Mouse (Mus musculus) lung, embryonic 14.5 days (tissue): Measurements from ENCODE around the gene Fgf10. TPM values are rescaled to one million over a fixed set of nuclear protein-coding genes. Genes with fewer than 3 reads are reported as not detected.

Source experiments
- ATAC-seq: fragments of 200-750 bp; cut with Nextera tagmentation; 2 replicates; pipeline ENCODE4 v1.8.0; 2017; ENCODE audit warnings: mild to moderate bottlenecking, moderate TSS enrichment, moderate library complexity; ENCODE audit not compliant: insufficient read depth
- DNase-seq: peaks from one replicate; pipeline ENCODE4 v3.0.0-alpha.2; 2015
- H3K27ac ChIP-seq: fragments of 300-500 bp; sonication (generic); 2 replicates; pipeline ENCODE4 v1.5.1; 2014; ENCODE audit warnings: low read depth, mild to moderate bottlenecking, moderate library complexity
- H3K27me3 ChIP-seq: fragments of 300-500 bp; sonication (generic); 2 replicates; pipeline ENCODE4 v1.6.1; 2014; ENCODE audit warnings: low read length, control low read depth; ENCODE audit not compliant: insufficient read depth
- H3K36me3 ChIP-seq: fragments of 300-500 bp; sonication (generic); 2 replicates; pipeline ENCODE4 v1.6.1; 2014; ENCODE audit warnings: control low read depth; ENCODE audit not compliant: insufficient read depth
- H3K4me1 ChIP-seq: fragments of 300-500 bp; sonication (generic); 2 replicates; pipeline ENCODE4 v1.6.1; 2014; ENCODE audit warnings: antibody characterized with exemption, control low read depth; ENCODE audit not compliant: insufficient read depth
- H3K4me2 ChIP-seq: fragments of 300-500 bp; sonication (generic); 2 replicates; pipeline ENCODE4 v1.6.1; 2014; ENCODE audit warnings: mild to moderate bottlenecking
- H3K4me3 ChIP-seq: fragments of 300-500 bp; sonication (generic); 2 replicates; pipeline ENCODE4 v1.5.1; 2014; ENCODE audit warnings: low read depth, low read length
- H3K9ac ChIP-seq: fragments of 300-500 bp; sonication (generic); 2 replicates; pipeline ENCODE4 v1.6.1; 2014
- H3K9me3 ChIP-seq: fragments of 300-500 bp; sonication (generic); 2 replicates; pipeline ENCODE4 v1.6.1; 2016; ENCODE audit warnings: low read depth, low read length, control low read depth
- CTCF ChIP-seq: IDR thresholded peaks from 2 replicates; pipeline ENCODE4 v1.5.1; 2016; ENCODE audit warnings: antibody characterized with exemption, low read depth
- WGBS: fragments of 180-500 bp; shearing (Covaris S2); extraction: QIAGEN DNeasy Blood & Tissue Kit; methylation state at CpG from one replicate; pipeline ENCODE4 v1.1.7; 2014; 5-methylcytosine and 5-hydroxymethylcytosine counted together
- polyA plus RNA-seq: library from polyadenylated mRNA; unstranded; fragments of >200 nt; fragmentation: Nextera tagmentation; extraction: Ambion mirVana; gene quantifications from 2 replicates; pipeline ENCODE4 v1.2.1, GENCODE M21; 2014

Fgf10 gene
- polyA plus RNA-seq, 1 experiment from 2014 or later: 16.8 TPM

DNA sequence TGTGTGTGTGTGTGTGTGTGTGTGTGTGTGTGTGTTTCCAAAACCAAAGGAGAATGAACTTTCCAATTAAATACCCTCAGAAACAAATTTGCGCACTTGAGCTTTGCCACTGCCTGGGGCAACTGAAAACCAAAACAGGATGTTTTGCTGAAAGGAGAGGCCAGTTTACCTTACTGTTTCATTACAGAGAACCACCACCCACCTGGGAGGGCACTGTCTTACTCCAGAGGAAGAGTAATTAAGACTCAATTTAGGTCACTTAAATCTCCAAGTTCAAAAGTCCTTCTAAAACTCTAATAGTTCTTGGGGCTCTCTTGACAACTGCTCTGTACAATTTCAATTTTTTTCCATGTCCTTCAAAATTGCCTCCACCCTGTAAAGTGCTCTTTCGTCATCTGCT is 11.6 kb upstream of the Fgf10 start:
- H3K27me3 ChIP-seq: no peaks in the 10 kb centered on the region
- TF ChIP-seq CTCF: no peak
- WGBS: 92% methylated on average over 2 of the region's 2 CpGs
- H3K4me1 ChIP-seq: no peaks in the 10 kb centered on the region
- no peaks in the 10 kb centered on the region for H3K36me3 ChIP-seq
- H3K4me2 ChIP-seq: no peak overlapping the region
- no peak for DNase-seq
- ATAC-seq: no peak
- no peaks in the 10 kb centered on the region for H3K9me3 ChIP-seq
- no peak overlapping the region for H3K27ac ChIP-seq
- no peak overlapping the region for H3K9ac ChIP-seq
- H3K4me3 ChIP-seq: no peak overlapping the region

DNA sequence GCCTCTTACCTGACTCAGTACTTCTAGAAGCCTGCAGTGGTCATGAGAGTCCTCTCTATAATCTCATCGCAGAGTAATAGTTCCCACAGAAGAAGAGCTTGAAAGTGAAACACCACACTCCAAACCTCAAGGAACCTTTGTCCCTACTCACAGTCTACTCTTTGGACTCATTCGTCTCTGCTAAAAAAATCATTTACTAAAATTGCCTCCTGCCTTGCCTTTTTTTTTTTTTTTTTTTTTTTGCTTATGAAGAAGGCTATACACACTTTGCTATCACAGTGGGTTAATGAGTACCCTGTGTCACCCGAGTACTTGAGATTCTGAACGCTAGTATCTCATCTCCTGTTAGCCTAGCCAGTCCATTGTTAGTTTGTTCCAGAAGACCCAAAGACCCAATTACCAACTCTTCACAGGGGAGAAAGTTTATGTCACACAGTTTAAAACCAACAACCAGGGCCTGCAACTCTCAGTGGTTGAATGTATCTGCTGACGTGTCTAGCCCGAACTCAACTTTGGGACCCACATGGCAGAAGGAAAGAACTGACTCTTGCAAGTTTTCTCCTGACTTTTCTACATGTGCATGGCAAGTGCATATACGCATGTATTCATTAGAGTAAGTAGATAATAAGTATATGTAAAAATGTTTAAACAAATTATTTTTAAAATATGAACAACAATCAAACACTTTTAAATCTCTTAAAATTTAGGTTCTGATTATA is 10.8 kb upstream of the Fgf10 start:
- WGBS: 82% methylated on average over 7 of the region's 7 CpGs
- no peak for DNase-seq
- Histone ChIP-seq H3K36me3 (no peaks in the 10 kb centered on the region), H3K27me3 (no peaks in the 10 kb centered on the region), H3K4me2 (no peak overlapping the region), H3K27ac (no peak overlapping the region), H3K4me1 (no peaks in the 10 kb centered on the region), H3K9ac (no peak overlapping the region), H3K4me3 (no peak overlapping the region), H3K9me3 (no peaks in the 10 kb centered on the region)
- no peak for TF ChIP-seq CTCF
- ATAC-seq: no peak

DNA sequence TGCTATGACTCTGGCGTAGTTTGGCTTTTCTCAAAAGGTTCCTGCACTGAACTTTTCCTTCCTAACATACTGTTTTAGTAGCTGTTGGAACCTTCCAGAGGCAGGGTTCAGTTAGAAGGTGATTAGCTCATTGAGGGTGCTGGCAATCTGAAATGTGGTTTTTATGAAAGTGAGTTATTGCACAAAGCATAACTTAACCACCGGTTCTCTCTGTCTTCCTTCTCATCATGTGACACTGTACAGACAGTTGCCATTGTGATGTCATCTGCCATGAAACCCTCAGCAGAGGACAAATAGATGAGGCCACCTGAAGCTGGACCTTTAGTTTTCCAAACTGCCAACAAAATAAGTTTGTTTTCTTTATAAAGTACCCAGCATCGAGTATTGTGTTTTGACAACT is 7.9 kb upstream of the Fgf10 start:
- TF ChIP-seq CTCF: no peak
- no peaks in the 10 kb centered on the region for H3K27me3 ChIP-seq
- DNase-seq (no peak), ATAC-seq (no peak)
- H3K4me2 ChIP-seq: no peak overlapping the region
- no peak overlapping the region for H3K9ac ChIP-seq
- H3K36me3 ChIP-seq: no peaks in the 10 kb centered on the region
- H3K9me3 ChIP-seq: no peaks in the 10 kb centered on the region
- H3K4me1 ChIP-seq: no peaks in the 10 kb centered on the region
- WGBS: 72% methylated on average over 3 of the region's 3 CpGs
- H3K4me3 ChIP-seq: no peak overlapping the region
- H3K27ac ChIP-seq: no peak overlapping the region

DNA sequence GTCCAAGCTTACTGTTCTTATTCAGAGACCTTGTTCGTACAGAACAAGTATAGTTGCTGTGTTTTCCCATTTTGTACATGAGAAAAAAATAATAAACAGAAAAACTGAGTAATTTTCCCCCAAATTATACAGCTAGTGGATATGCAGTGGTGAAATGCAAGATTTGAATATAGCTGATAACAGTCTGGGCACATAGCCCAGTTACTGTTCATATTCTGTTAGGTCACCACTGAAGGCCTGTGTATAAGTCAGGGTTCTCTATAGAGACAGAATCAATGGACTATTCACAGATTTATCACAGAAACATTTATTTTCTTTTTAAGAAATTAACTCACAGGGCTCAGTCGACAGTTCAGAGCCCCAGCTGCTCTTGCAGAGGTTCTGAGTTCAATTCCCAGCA is 4.7 kb upstream of the Fgf10 start:
- H3K4me1 ChIP-seq: no peaks in the 10 kb centered on the region
- H3K9ac ChIP-seq: no peak overlapping the region
- 65% methylated on average over 2 of the region's 2 CpGs for WGBS
- ATAC-seq: peak; percentile 74; the same call in 1 of the 2 replicates
- H3K9me3 ChIP-seq: no peaks in the 10 kb centered on the region
- H3K27me3 ChIP-seq: no peaks in the 10 kb centered on the region
- TF ChIP-seq CTCF: no peak
- H3K27ac ChIP-seq: no peak overlapping the region
- peak; percentile 66 for DNase-seq
- no peaks in the 10 kb centered on the region for H3K36me3 ChIP-seq
- H3K4me2 ChIP-seq: no peak overlapping the region
- H3K4me3 ChIP-seq: no peak overlapping the region

DNA sequence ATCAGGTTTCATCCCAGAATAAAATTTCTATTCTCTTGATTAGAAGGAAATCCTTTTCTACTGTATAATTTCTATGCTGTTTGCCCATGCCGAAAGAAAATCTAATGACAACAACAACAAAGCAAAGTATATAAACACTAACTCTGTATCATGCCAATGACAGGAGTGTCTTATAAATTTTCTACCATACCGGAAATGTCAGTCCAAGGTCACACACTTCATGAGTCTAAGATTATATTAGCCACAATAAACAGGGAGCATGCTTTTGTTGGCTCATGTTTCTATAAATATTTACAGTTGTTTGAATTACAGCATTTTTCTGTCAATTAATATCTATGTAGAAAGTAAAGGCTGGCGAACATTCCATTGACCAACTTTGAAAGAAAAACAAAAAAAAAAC is 9.6 kb downstream of the Fgf10 start:
- H3K9me3 ChIP-seq: no peaks in the 10 kb centered on the region
- ATAC-seq (peak; percentile 78; the same call in 1 of the 2 replicates), DNase-seq (peak; percentile 73)
- no peaks in the 10 kb centered on the region for H3K4me1 ChIP-seq
- H3K4me2 ChIP-seq: no peak overlapping the region
- H3K36me3 ChIP-seq: no peaks in the 10 kb centered on the region
- H3K4me3 ChIP-seq: no peak overlapping the region
- no peaks in the 10 kb centered on the region for H3K27me3 ChIP-seq
- no peak for TF ChIP-seq CTCF
- WGBS: 46% methylated on average over 3 of the region's 3 CpGs
- no peak overlapping the region for H3K9ac ChIP-seq
- no peak overlapping the region for H3K27ac ChIP-seq

DNA sequence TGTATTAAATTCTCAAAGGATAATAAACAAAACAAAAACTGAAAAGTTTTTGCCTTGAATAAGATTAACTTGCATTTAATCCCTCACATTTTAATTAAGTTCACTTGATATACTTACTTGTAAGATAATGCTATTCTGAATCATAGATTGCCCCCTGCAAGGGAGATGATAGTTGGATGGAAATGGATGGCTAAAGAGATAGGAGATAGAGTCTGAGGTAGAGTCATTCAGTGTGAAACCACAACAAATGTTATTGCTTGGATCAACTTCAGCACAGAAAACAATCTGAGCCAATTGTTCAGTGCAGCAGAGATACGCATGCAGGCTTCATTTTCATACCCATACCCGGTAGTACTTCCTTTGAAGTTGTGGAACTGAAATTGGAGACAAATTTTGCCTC is 23.5 kb downstream of the Fgf10 start:
- DNase-seq (no peak), ATAC-seq (no peak)
- Histone ChIP-seq H3K9me3 (no peaks in the 10 kb centered on the region), H3K4me3 (no peak overlapping the region), H3K27ac (no peak overlapping the region), H3K27me3 (no peaks in the 10 kb centered on the region), H3K4me2 (no peak overlapping the region), H3K9ac (no peak overlapping the region), H3K4me1 (no peaks in the 10 kb centered on the region), H3K36me3 (no peaks in the 10 kb centered on the region)
- no peak for TF ChIP-seq CTCF
- 89% methylated on average over 2 of the region's 2 CpGs for WGBS

DNA sequence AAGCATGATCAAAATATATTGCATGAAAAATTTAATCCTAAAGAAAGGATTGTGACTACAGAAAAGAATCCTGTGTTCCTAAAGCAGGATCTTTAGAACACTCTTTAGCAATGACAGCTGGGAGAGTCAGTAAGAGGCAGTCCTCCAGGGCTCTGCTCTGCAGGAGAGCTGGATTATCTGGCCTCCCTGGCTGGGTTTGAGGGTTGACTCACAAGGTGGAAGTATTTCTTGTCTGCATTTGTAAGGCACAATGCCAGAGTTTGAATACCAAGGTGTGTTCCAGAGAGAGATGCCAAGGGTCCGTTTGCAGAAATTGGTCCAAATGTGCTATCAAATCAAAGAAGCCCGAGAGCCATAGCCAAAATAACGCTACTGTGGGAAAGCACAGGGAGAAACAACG is 25.5 kb downstream of the Fgf10 start:
- H3K4me3 ChIP-seq: no peak overlapping the region
- H3K36me3 ChIP-seq: no peaks in the 10 kb centered on the region
- H3K9me3 ChIP-seq: no peaks in the 10 kb centered on the region
- H3K9ac ChIP-seq: no peak overlapping the region
- H3K27ac ChIP-seq: no peak overlapping the region
- WGBS: 10% methylated on average over 4 of the region's 4 CpGs
- DNase-seq: peak; percentile 37
- peak; percentile 66; the same call in 1 of the 2 replicates for ATAC-seq
- H3K4me1 ChIP-seq: no peaks in the 10 kb centered on the region
- no peak for TF ChIP-seq CTCF
- H3K4me2 ChIP-seq: no peak overlapping the region
- no peaks in the 10 kb centered on the region for H3K27me3 ChIP-seq
